Mouse (Mus musculus): ENCODE measurements around the gene Dnajc9.

The Dnajc9 gene

DNA sequence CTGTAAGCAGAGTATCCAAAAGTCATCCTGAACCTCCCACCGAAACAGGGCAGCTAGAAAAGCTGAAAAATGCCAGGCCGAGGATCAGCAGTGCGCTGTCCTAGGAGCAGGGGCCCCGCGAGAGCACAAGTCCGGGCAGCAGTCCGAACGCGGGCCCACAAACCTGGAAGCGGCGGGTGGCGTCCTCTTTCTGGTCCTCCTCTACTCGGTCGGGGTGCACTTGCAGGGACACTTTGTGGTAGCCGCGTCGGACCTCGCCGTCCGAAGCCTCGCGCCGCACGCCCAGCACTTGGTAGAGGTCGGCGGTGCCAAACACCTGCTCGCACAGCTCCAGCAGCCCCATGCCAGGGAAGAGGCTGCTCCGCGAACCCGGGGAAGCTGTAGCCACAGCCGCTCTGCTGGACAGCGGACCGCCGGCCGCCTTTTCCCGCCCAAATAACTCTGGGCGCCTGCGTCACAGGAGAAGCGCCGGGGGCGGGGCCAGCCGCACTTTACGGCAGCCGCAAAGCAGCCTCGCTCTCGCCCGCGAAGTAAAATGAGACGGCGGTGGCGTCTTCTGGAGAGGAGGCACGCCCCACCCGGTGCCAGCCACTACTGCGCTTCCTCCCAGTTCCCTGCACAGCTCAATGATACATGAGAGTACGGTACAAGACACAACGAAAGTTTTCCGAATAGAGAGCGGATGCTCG, at the start of gene Dnajc9:
Gene Dnajc9 (minus strand): TSS at position 470 of the 689 bp plus-strand sequence.
- DNase-seq = peak; percentile 96 to 97

DNA sequence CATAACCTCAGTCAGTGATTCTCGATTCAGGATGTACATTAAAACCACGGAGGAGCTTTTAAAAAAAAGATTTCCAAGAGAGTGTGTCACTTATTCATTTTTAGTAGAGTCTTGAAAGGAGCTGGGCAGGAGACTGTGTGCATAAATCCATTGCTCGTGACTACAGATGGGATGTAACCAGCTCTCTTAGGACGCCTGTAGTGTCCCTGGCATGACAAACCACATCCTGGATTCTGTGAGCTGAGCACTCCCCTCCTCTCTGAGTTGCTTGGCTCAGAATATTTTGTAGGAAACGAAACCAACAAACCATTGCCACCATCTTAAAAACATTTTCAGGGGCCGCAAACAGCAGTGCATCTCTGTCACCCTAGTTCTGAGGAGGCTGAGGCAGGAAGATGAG, 48.3 kb upstream of the Dnajc9 start:
- DNase-seq = no peak

DNA sequence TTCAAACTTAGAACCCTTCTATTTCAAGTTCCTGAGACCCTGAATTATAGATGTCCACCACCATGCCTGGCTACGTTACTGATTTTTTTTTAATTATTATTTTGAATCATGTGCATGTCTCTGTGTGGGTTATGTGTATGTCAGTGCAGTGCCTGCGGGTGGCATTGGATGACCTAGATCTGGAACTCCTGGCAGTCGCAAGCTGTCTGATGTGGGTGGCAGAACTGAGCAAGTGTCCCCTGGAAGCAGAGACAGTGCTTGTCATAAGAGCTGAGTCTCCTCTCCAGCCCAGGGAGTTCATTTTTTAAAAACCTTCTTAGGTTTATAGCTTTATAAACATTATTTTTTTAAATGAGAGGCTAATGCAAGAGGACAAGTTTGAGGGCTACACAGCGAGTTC, 43.7 kb upstream of the Dnajc9 start:
- DNase-seq = no peak

DNA sequence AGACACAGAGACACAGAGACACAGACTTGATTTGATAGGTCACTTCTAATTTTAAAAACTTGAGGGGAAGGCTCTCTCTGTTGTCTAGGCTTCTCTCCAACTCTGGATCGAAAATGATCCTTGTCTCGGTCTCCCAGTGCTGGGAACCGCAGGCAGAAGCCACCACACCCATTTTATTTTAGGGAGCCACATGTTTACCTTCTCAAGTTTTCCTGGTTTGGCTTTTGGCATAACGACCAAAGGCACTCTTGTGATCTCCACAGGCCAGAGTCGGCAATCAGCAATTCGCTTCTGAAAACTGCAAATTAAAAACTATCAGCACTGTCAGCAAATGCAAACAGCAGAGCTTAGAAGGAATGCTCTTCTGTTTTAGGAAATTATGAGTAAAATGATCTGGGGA, 43.0 kb upstream of the Dnajc9 start:
- no peak for DNase-seq

DNA sequence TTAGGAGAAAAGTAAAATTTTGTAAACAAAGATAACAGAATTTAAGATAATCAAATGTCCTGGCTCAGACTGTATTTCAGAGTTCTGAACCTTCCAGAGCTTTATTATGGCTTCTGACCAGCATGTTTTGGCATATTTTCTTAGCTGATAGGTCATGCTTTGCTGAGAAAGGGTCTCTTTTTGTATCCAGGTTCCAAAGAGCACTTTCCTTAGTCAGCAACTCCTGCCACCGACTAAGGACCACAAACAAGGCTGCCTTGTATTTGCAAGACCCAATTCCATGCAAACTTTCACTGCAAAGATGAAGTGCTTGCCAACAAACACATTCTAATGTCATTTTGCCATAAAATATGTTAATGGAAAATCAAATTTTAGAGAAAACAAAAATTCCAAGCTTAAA, 41.1 kb upstream of the Dnajc9 start:
- DNase-seq = no peak

DNA sequence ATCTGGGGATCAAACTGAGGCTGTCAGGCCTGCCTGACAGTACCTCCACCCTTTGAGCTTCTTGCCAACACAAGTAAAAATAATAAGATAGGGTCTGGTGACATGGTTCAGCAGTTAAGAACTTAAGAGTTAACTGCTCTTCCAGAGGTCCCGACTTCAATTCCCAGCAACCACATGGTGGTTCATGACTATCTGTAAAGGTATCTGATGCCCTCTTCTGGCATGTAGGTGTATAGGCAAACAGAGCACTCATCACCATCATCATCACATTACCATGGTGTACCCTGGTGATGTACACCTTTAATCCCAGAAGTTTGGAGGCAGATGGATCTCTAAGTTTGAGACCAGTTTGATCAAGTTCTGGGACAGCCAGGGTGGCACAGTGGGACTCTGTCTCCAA, 39.9 kb upstream of the Dnajc9 start:
- no peak for DNase-seq

DNA sequence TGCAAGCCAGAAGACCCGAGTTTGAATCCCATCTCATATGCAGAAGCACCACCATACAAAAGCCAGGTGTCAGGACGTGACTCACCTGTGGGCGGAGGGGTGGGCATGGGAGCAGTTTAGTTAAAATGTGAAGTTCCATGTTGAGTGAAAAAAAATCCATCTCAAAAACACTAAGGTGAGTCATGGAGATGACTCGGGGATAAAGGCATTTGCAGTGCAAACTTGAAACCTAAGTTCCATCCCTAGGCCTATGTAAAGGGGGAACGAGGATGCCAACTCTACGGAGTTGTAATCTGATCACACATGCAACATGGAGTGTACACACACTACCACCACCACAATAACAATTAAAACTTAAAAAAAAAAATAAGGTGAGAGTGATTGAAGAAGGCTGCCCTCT, 34.3 kb upstream of the Dnajc9 start:
- DNase-seq = no peak

DNA sequence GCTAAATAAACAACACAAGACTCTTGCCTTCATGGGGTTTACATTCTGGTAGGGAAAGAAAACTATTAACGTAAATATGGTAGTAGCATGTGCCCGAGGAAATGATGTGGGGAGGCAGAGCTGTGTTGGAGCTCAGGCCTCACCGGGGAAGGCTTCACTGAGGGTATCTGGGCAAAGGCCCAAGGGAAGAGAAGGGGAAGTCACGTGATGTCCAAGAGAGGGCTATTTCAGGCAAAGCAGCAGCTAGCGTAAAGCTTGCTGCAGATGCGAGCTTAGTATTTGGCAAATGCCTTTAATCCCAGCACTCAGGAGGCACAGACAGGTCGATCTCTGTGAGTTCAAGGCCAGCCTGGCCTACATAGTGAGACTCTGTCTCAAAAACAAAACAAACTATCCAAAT, 33.5 kb upstream of the Dnajc9 start:
- DNase-seq = no peak

DNA sequence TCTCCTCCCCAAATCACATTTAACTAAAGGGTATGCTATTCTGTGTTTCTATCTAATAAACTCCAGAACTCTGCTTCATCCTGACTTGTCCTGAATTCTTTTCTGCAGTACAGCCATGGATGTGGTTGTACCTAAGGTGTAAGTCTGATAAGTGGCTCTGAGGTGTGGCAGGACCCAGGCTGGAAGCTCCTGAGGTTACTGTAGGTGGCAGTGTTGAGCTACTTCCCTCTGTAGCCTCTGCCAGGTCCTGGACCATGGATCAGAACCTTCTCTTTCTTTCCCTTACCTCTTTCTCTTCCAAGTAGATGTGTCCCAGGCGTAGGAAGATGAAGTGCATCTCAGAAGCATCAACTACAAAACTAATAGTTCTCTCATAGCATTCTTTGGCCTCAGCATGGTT, 11.4 kb upstream of the Dnajc9 start:
- DNase-seq = peak in 1 of 2 experiments; percentile 53

DNA sequence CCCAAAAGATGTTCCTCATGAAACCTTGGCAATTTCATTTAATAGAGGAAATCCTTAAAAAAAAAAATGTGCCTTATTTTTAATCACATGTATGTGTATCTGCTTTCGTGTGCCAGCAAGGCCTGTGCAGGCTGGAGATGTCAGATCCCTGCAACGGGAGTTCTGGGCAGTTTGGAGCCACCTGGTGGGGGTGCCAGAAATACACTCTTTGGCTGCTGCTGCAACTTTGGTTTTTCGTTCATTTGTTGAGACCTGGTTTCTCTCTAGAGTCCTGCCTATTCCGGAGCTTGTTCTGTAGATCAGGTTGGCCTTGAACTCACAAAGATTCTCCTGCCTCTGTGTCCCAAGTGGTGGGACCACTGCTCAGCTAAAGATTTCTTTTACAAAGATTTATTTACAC, 10.2 kb upstream of the Dnajc9 start:
- DNase-seq = peak; percentile 40 to 52

DNA sequence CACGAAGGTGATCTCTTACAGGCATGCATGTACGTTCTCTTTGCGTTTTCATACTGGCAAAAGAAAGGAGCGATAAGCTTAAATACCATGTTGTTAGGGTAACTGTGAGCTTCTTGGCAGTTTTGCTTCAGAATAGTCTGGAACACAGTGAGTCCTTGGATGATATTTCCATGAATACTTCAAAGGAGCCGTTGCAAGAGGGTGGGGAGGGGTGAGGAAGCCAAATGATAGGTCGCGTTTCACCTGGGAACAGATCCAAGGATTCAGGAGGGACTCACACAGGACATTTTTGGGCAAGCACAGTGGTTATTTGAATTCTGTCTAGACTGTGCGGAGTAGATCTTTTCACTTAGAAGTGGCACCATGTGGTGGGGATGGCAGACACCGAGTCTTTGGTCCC, 8.5 kb upstream of the Dnajc9 start:
- DNase-seq = no peak

DNA sequence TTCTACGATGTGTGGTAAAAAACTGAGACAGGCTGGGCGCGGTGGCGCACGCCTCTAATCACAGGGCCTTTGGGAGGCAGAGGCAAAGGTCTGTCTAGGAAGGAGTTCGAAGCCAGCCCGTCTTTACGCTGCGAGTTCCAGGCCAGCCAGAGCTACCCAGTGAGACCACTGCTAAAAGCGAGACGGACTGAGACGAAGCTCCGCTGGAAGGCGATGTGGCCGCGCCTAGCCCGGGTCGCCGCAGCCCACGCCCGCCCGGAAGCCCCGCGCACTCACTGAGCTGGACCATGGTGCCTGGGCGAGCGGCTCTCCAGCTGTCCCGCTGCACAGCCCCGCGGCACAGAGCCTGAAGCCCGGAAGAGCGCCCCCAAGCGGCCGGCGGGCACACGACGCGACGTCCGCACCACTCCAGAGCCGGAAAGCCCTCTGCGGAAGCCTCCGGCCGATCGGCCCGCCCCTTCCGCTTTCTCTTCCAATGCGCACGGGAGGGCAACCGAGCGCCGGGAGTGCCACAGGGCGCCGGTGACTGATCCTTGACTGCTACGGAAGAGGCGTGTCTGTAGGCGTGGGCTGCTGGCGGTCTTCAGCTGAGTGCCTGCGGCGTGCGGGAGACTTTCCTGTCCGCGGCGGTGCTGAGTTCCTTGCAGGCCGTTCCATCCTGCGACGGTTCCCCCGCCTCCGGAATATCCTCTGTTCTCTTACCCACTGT, 4.6 kb upstream of the Dnajc9 start, which contains the start of gene Mrps16:
Gene Mrps16 (minus strand): TSS at position 430 of the 709 bp plus-strand sequence.
- peak; percentile 95 to 99 for DNase-seq

DNA sequence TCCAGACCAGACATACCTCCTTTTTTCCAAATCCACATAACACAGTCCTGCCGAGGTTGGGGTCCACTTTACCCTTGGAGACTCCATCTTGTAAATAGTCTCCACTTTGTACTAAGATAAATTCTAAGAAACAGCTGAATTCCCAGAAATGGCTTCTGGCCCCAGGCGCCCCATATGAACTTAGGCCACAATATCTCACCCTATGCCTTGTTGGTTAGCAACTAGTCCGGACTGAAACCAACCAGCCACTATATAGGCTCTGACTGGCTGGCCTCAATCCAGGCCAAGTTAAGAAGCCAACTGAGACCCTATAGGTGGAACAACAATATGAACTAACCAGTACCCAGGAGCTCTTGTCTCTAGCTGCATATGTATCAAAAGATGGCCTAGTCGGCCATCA, 3.6 kb upstream of the Dnajc9 start:
- DNase-seq = no peak

DNA sequence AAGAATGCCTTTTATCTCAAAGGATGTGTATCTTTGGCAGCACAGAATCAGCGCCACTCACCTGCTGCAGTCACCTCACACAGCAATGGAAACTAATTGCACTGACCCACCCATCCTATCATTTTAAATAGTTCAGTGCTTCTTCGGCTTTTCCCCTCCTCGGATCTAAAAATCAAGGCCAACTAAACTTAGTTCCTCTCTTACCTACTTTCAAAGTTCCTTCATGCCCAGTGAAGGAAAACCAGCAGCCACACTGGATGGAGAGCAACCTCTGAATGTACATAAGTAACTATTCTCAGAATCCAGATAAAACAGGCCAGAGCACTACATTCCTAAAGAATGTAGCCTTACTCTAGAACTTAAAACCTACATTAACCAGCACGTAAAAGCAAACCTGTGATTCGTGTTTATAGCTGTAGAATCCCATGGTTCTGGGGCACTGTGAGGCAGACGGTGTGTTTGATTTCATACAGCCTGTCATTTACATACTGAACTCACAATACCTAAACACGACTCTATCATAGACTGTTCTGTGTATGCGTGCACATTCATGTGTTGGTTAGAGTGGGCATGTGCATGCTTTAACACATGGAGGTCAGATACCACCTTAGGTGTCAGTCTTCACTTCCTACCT, 853 bp upstream of the Dnajc9 start:
- no peak for DNase-seq

DNA sequence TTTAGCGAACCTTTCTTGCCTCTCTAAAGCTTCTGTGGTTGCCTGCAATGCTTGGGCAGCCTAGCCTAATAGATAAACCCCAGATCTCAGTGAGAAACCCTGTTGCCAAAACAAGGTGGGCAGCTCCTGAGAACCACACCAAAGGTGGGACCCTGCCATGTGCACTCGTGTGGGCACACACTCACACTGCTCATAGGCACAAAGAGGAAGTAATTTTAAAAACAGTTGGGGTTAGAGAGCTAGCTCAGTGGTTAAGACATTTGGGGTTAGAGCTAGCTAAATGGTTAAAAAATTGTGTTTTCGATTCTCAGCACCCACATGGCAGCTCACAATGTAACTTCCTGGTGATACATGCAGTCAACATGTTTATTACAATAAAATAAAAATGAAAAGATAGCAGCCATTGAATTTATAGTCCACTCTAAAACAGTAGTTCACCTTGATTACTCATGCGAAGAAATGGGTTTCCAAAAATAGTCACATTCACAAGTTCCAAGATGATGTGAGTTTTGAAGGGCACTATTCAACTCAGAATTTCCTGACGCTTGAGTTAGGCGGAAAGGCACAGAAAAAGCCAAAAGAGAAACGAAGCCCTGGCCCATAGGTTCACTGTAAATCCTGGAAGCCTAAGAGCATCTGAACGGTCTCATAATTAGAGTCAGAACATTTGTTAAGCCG, 8.8 kb downstream of the Dnajc9 start:
- DNase-seq = no peak

DNA sequence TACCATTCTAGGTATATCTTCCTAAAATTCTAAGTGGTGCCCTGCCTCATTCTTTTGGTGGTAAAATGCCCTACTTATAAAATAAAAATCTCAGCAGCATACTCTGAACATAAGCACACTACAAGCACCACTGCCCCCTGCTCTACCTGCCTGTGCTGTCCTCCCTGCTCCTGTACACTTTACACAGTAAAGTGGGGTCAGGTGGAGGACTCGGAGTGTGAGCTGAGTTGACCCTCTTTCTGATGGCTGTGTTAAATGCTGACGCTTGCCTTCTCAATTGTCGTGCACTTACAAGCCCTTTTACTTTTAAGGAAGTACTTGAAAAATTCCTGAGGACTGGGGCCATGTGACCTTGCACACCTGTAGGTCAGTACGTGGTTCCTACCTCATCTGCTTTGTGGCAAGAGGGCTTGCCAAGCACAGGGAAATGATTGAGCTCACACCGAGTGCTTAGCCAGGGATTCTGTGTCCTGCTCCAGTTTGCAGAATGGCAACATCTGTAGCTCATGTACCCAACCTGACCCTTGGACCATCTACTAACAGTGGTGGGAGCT, 9.5 kb downstream of the Dnajc9 start:
- peak; percentile 12 to 38 for DNase-seq

DNA sequence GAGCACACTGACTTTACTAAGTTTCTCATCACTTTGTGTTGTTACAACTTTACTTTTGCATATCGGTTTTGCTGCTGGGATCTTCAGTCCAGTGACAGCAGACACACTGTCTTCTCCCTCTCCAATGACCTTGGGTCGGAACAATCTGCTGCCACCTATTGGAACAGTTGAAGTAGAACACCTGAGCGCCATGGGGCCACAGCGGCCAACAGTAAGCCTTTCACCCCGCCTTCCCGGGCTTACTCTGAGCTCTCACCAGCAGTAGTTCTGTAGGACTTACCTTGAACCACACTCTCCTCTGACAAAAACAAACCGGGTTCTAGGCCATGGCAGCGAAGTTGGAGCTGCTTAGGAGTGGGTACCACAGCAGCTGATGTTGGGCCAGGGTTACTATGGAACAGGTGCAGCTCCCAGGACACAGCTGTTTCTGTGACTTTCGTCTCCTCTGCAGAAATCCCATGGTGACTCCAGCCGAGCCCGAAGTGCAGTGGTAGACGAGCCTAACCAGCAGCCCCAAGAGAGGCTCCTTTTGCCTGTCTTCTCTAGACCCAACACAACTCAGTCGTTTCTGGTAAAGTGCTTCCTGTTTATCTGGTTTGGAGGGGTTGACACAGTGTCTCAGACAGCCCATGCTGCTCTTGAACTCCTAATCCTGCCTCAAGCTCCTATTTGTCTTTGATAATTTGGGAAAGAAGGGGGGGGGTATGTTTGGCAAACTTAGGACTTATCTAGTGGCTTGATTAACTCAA, 10.2 kb downstream of the Dnajc9 start:
- peak; percentile 50 to 65 for DNase-seq

DNA sequence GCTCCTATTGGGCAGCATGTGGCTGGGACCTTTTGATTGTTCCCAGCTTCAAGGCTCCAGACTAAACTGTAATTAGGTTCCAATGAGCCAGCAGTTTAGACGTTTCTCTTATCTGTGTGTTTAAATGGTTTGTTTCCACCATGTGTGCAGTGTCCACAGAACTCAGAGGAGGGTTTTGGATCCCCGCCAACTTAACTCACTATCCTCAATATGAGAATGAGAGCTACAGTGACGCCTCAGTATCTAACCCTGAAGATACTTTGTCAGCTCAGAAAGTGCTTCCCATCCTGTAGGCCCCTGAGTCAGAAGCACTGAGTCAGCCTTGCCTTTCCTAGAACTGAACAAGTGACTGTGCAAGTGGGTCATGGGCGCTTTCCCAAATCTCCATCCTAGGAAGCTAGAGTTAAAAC, 11.6 kb downstream of the Dnajc9 start:
- DNase-seq = no peak

DNA sequence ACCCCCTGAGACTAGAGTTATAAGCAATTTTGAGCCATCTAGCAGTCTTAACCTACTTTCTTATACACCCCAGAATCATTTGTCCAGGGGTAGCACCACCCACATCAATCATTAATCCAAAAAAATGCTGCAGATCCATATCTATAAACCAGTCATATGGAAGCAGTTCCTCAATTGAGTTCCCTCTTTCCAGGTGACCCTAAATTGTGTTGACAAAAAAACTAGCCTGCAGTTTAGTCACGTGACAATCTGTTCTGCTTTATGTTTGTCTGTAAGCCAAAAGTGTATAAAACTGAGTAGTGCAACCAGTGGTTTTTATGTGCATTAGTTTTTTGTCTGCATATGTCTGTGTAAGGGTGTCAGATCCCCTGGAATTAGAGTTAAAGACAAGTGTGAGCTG, 16.9 kb downstream of the Dnajc9 start:
- no peak for DNase-seq

DNA sequence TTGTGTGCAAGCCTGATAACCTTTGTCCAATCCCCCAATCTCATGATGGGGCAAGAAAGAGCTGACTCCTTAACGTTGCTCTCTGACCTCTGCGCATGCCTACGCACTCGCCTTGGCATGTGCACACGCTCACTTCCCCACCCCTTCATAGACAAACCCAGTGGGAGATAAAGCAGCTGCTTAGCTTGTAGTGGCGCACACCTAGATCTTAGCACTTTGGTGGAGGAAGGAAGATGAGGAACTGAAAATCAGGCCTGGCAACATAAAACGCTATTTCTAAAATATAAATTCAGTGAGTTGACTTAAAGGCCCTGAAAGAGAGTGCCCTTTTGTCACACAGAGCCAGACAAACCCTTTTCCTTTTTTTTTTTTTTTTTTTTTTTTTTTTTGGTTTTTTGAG, 17.9 kb downstream of the Dnajc9 start:
- DNase-seq = no peak

DNA sequence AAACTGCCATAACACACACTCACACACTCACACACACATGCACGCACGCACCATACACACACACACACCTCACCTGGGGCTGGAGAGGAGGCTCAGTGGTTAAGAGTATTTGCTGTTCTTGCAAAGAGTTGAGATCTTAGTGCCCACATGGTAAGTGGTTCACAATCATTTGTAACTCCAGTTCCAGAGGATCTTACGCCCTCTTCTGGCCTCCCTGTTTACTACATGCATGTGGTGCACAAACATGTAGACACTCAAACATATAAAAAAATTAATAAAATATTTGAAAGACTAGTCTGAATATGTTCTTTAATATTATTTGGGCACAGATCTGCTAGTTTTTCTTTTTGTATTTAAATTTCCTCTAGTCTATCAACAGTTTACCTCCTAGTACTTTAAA, 20.4 kb downstream of the Dnajc9 start:
- no peak for DNase-seq

DNA sequence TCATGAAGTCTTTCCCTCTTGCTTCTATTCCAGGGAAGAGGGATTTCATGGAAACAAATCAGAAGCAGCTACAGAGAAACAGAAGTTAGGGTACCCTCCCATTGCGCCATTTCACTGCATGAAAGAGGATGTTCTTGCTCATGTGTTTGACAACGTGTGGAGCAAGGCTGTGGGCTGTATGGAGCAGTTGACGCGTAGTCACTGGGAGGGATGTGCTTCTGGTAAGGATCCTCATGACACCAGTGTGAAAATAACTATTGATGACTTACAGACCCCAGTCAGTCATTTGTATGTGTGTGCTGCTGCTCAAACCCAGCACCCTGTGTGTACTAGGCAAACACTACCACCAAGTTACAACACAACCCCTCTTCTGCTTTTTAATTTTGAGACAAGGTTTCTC, 25.5 kb downstream of the Dnajc9 start:
- DNase-seq = no peak

All from lung, postnatal 4 days (tissue).